Mouse (Mus musculus) kidney, embryonic 16.5 days (tissue): ENCODE measurements around the gene Rnf144b. TPM values are rescaled to one million over a fixed set of nuclear protein-coding genes. Genes with fewer than 3 reads are reported as not detected.

Source experiments
- ATAC-seq: fragments of 200-750 bp; cut with Nextera tagmentation; 2 replicates; pipeline ENCODE4 v1.8.0; 2017; ENCODE audit warnings: moderate TSS enrichment; ENCODE audit not compliant: low FRiP score, low TSS enrichment
- H3K27ac ChIP-seq: fragments of 300-500 bp; sonication (generic); 2 replicates; pipeline ENCODE4 v1.5.1; 2014; ENCODE audit warnings: low read length
- H3K27me3 ChIP-seq: fragments of 300-500 bp; sonication (generic); 2 replicates; pipeline ENCODE4 v1.6.1; 2014; ENCODE audit warnings: low read length, control low read depth, mixed read lengths; ENCODE audit not compliant: insufficient read depth
- H3K36me3 ChIP-seq: fragments of 300-500 bp; sonication (generic); 2 replicates; pipeline ENCODE4 v1.6.1; 2014; ENCODE audit warnings: low read length, control low read depth, mixed read lengths; ENCODE audit not compliant: insufficient read depth
- H3K4me1 ChIP-seq: fragments of 300-500 bp; sonication (generic); 2 replicates; pipeline ENCODE4 v1.6.1; 2014; ENCODE audit warnings: low read length, control low read depth, mixed read lengths; ENCODE audit not compliant: insufficient read depth
- H3K4me2 ChIP-seq: fragments of 300-500 bp; sonication (generic); replicated peaks from 2 replicates; pipeline ENCODE4 v1.6.1; 2014; ENCODE audit warnings: low read depth, low read length
- H3K4me3 ChIP-seq: fragments of 300-500 bp; sonication (generic); 2 replicates; pipeline ENCODE4 v1.5.1; 2014; ENCODE audit warnings: mild to moderate bottlenecking, low read length
- H3K9ac ChIP-seq: fragments of 300-500 bp; sonication (generic); replicated peaks from 2 replicates; pipeline ENCODE4 v1.6.1; 2014; ENCODE audit warnings: low read length
- H3K9me3 ChIP-seq: fragments of 300-500 bp; sonication (generic); 2 replicates; pipeline ENCODE4 v1.6.1; 2016; ENCODE audit warnings: low read length, control low read depth
- WGBS: fragments of 180-500 bp; shearing (Covaris S2); extraction: QIAGEN DNeasy Blood & Tissue Kit; methylation state at CpG from one replicate; pipeline ENCODE4 v1.1.7; 2014; 5-methylcytosine and 5-hydroxymethylcytosine counted together
- polyA plus RNA-seq: library from polyadenylated mRNA; unstranded; fragments of >200 nt; fragmentation: Nextera tagmentation; extraction: Ambion mirVana; gene quantifications from 2 replicates; pipeline ENCODE4 v1.2.1, GENCODE M21; 2015

Rnf144b gene
- polyA plus RNA-seq, 1 experiment from 2014 or later, result 1.0 TPM

- Histone ChIP-seq H3K9me3 (no peaks in the 10 kb centered on the region), H3K4me3 (no peak overlapping the region), H3K36me3 (no peaks in the 10 kb centered on the region), H3K4me1 (no peaks in the 10 kb centered on the region), H3K9ac (no peak overlapping the region), H3K27me3 (no peaks in the 10 kb centered on the region), H3K4me2 (no peak overlapping the region), H3K27ac (no peak overlapping the region)
- WGBS, result 52% methylated on average over 2 of the region's 2 CpGs
- ATAC-seq, result no peak
Observed at GRCm38 (mm10) chr13:47261961-47262360, 139.5 kb downstream of the Rnf144b start.

DNA sequence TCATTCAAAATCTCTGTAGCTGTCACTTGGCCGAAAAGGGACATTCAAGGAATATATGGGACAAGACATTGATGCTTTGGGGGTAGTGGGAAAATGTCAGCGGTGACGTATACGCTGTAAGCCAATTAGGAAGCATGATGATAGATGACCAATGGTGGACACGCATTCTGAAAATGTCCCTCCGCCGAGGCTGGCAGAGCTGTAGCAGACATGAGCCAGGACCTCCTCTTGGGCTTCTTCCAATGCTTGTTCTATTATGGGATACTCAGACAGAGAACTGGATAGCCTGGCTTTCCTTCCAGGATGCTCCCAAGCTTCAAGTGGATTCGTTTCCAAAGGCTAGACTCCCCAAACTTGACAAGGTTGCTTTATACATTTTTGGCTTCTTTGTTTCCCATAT lies 141.9 kb downstream of the Rnf144b start:
- Histone ChIP-seq H3K4me3 (no peak overlapping the region), H3K9me3 (no peaks in the 10 kb centered on the region; the same call in 1 of the 2 replicates), H3K27ac (no peak overlapping the region), H3K9ac (no peak overlapping the region), H3K4me1 (no peaks in the 10 kb centered on the region), H3K36me3 (no peaks in the 10 kb centered on the region), H3K4me2 (no peak overlapping the region), H3K27me3 (no peaks in the 10 kb centered on the region)
- 87% methylated on average over 8 of the region's 8 CpGs for WGBS
- no peak for ATAC-seq

DNA sequence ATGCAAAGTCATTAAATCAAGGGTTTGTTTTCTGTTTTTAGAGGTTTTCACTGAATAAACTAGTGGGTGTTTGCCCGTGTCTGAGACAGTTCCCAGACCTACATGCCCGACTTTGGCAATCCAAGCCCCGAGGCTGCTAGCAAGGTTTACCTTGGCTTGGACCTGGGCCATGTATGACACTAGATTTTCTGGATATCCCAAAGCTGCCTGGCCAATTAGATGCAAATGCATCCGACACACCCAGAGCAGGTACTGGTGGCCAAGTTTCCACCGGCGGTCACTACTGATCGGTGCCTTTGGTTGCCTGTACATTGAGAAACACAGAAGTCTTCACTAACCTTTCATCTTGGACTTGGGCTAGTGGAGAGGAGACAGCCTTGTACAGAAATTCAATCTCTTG lies 144.0 kb downstream of the Rnf144b start:
- 87% methylated on average over 7 of the region's 7 CpGs for whole genome bisulfite sequencing
- no peak for ATAC-seq

GRCm38 (mm10) chr13:47268227-47268626 lies 145.8 kb downstream of the Rnf144b start:
- H3K9me3 ChIP-seq, result no peaks in the 10 kb centered on the region; the same call in 1 of the 2 replicates
- H3K36me3 ChIP-seq, result no peaks in the 10 kb centered on the region
- 86% methylated on average over 3 of the region's 3 CpGs for WGBS
- ATAC-seq, result no peak
- H3K27ac ChIP-seq, result no peak overlapping the region
- no peaks in the 10 kb centered on the region for H3K27me3 ChIP-seq
- no peak overlapping the region for H3K4me2 ChIP-seq
- H3K4me1 ChIP-seq, result peaks cover 6% of the 10 kb centered on the region; the same call in 1 of the 2 replicates
- no peak overlapping the region for H3K4me3 ChIP-seq
- no peak overlapping the region for H3K9ac ChIP-seq

More for the DNA sequence above, 144.0 kb downstream of the Rnf144b start:
- Histone ChIP-seq H3K4me2 (no peak overlapping the region), H3K4me1 (no peaks in the 10 kb centered on the region), H3K36me3 (no peaks in the 10 kb centered on the region), H3K9ac (no peak overlapping the region), H3K27ac (no peak overlapping the region), H3K4me3 (no peak overlapping the region), H3K9me3 (no peaks in the 10 kb centered on the region; the same call in 1 of the 2 replicates), H3K27me3 (no peaks in the 10 kb centered on the region)

- Histone ChIP-seq H3K27me3 (no peaks in the 10 kb centered on the region), H3K4me1 (peaks cover 20% of the 10 kb centered on the region), H3K4me3 (peak overlapping the region; percentile 27; the same call in 1 of the 2 replicates), H3K9me3 (no peaks in the 10 kb centered on the region), H3K36me3 (no peaks in the 10 kb centered on the region), H3K9ac (0 out of 2 replicates have a peak overlapping the region, but pooled peaks have one; percentile 31), H3K4me2 (peak overlapping the region; percentile 52), H3K27ac (no peak overlapping the region)
- WGBS, result 17% methylated on average over 8 of the region's 8 CpGs
- ATAC-seq, result no peak
Observed at GRCm38 (mm10) chr13:47272928-47273327, 150.5 kb downstream of the Rnf144b start.

DNA sequence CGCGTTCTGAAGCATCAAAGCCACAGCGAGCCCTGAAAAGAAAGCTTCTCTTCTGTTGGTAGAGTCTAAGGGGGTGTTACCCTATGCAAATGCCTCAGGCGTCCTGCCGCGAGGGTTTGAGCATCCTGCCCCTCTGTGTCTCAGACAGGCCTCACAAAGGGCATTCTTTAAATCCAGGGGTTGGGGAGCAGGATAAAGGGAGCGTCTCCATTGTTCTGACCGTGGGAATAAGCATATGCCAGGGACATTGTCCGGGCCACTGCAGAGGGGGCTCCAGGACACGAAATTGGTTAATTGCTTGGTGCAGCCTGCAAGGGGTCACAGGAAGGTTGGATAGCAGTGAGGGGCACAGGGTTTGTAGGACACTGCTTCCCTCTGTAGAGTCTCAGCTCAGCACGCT lies 151.0 kb downstream of the Rnf144b start:
- H3K4me1 ChIP-seq, result peaks cover 20% of the 10 kb centered on the region
- H3K27me3 ChIP-seq, result no peaks in the 10 kb centered on the region
- H3K9ac ChIP-seq, result peak overlapping the region; percentile 31; the same call in 1 of the 2 replicates
- no peaks in the 10 kb centered on the region for H3K9me3 ChIP-seq
- peak overlapping the region; percentile 52 for H3K4me2 ChIP-seq
- no peaks in the 10 kb centered on the region for H3K36me3 ChIP-seq
- 7% methylated on average over 11 of the region's 11 CpGs for WGBS
- peak overlapping the region; percentile 27; the same call in 1 of the 2 replicates for H3K4me3 ChIP-seq
- H3K27ac ChIP-seq, result no peak overlapping the region
- 0 out of 2 replicates have a peak, but pooled peaks have one; percentile 39 for ATAC-seq

GRCm38 (mm10) chr13:47274139-47274538 lies 151.7 kb downstream of the Rnf144b start:
- WGBS, result 36% methylated on average over 3 of the region's 3 CpGs
- Histone ChIP-seq H3K9ac (no peak overlapping the region), H3K27ac (no peak overlapping the region), H3K4me2 (no peak overlapping the region), H3K9me3 (no peaks in the 10 kb centered on the region), H3K36me3 (no peaks in the 10 kb centered on the region), H3K4me3 (no peak overlapping the region), H3K4me1 (peaks cover 20% of the 10 kb centered on the region), H3K27me3 (no peaks in the 10 kb centered on the region)
- no peak for ATAC-seq

- Histone ChIP-seq H3K4me1 (peaks cover 20% of the 10 kb centered on the region), H3K9ac (no peak overlapping the region), H3K9me3 (no peaks in the 10 kb centered on the region), H3K27ac (no peak overlapping the region), H3K4me2 (0 out of 2 replicates have a peak overlapping the region, but pooled peaks have one; percentile 11), H3K27me3 (no peaks in the 10 kb centered on the region), H3K36me3 (no peaks in the 10 kb centered on the region), H3K4me3 (no peak overlapping the region)
- 0 out of 2 replicates have a peak, but pooled peaks have one; percentile 39 for ATAC-seq
- 28% methylated on average over 13 of the region's 13 CpGs for WGBS
Observed at GRCm38 (mm10) chr13:47277000-47277823, 154.8 kb downstream of the Rnf144b start.

GRCm38 (mm10) chr13:47277824-47278290 lies 155.4 kb downstream of the Rnf144b start:
- no peaks in the 10 kb centered on the region for H3K27me3 ChIP-seq
- H3K4me2 ChIP-seq, result 0 out of 2 replicates have a peak overlapping the region, but pooled peaks have one; percentile 11
- H3K9ac ChIP-seq, result no peak overlapping the region
- H3K9me3 ChIP-seq, result peaks cover 2% of the 10 kb centered on the region; the same call in 1 of the 2 replicates
- WGBS, result 13% methylated on average over 5 of the region's 5 CpGs
- ATAC-seq, result no peak
- no peak overlapping the region for H3K4me3 ChIP-seq
- H3K4me1 ChIP-seq, result peaks cover 18% of the 10 kb centered on the region
- H3K36me3 ChIP-seq, result no peaks in the 10 kb centered on the region
- H3K27ac ChIP-seq, result no peak overlapping the region

- H3K36me3 ChIP-seq, result no peaks in the 10 kb centered on the region
- WGBS, result 74% methylated on average over 3 of the region's 3 CpGs
- H3K9ac ChIP-seq, result no peak overlapping the region
- H3K4me3 ChIP-seq, result no peak overlapping the region
- H3K4me1 ChIP-seq, result peaks cover 7% of the 10 kb centered on the region
- H3K27ac ChIP-seq, result no peak overlapping the region
- H3K9me3 ChIP-seq, result peaks cover 5% of the 10 kb centered on the region; the same call in 1 of the 2 replicates
- no peaks in the 10 kb centered on the region for H3K27me3 ChIP-seq
- no peak for ATAC-seq
- no peak overlapping the region for H3K4me2 ChIP-seq
Observed at GRCm38 (mm10) chr13:47282221-47282620, 159.8 kb downstream of the Rnf144b start.
